27 mouse cellular contexts compared by ENCODE assay signal in genomic region chr11:10689917-10690316, GRCm38 (mm10).
A peak's percentile ranks its signal among the peaks of the same experiment; 100 is the strongest.
DNase-seq lines count a peak whose midpoint lies in the region; ATAC-seq and TF ChIP-seq lines count a peak whose summit lies in the region.
"Had no signal": no experiment of that assay in that cellular context is flagged by ENCODE, and none has a peak within 500 bp of the region (broad histone marks: within the 10 kb centered on the region; RNA-seq: fewer than 3 reads in every experiment).

No protein-coding gene starts in this region.

- no peak overlapping the region for H3K9ac ChIP-seq in forebrain, embryonic 12.5 days
- H3K9ac ChIP-seq in forebrain, postnatal 0 days: no peak overlapping the region
- no peak overlapping the region for H3K9ac ChIP-seq in hindbrain, embryonic 13.5 days
- H3K9ac ChIP-seq in hindbrain, embryonic 11.5 days (ENCODE audit: low read depth, low read length): no peak overlapping the region
- no peak overlapping the region for H3K9ac ChIP-seq in hindbrain, embryonic 16.5 days (ENCODE audit: low read depth, low read length)
- H3K9ac ChIP-seq: embryonic facial prominence, embryonic 13.5 days; heart, embryonic 13.5 days; intestine, embryonic 15.5 days had no signal

- WGBS in forebrain, embryonic 12.5 days: 62% methylated on average over 6 of the region's 6 CpGs
- WGBS in forebrain, postnatal 0 days: 30% methylated on average over 6 of the region's 6 CpGs
- WGBS in hindbrain, embryonic 13.5 days: 64% methylated on average over 6 of the region's 6 CpGs
- WGBS in hindbrain, embryonic 11.5 days: 74% methylated on average over 6 of the region's 6 CpGs
- 43% methylated on average over 6 of the region's 6 CpGs for WGBS in hindbrain, embryonic 16.5 days

- H3K27me3 ChIP-seq in forebrain, embryonic 12.5 days: no peaks in the 10 kb centered on the region
- no peaks in the 10 kb centered on the region for H3K27me3 ChIP-seq in forebrain, postnatal 0 days (ENCODE audit: insufficient read depth, low read length)
- no peaks in the 10 kb centered on the region for H3K27me3 ChIP-seq in hindbrain, embryonic 13.5 days
- no peaks in the 10 kb centered on the region for H3K27me3 ChIP-seq in hindbrain, embryonic 11.5 days (ENCODE audit: control insufficient read depth, insufficient read depth, low read length)
- no peaks in the 10 kb centered on the region for H3K27me3 ChIP-seq in hindbrain, embryonic 16.5 days (replicated peaks; ENCODE audit: control insufficient read depth, insufficient read depth, low read length)
- H3K27me3 ChIP-seq: embryonic facial prominence, embryonic 13.5 days; heart, embryonic 13.5 days; intestine, embryonic 15.5 days; Patski had no signal

- no peaks in the 10 kb centered on the region for H3K4me1 ChIP-seq in forebrain, embryonic 12.5 days
- no peaks in the 10 kb centered on the region for H3K4me1 ChIP-seq in forebrain, postnatal 0 days (ENCODE audit: insufficient read depth)
- H3K4me1 ChIP-seq in hindbrain, embryonic 13.5 days (replicated peaks): no peaks in the 10 kb centered on the region
- no peaks in the 10 kb centered on the region for H3K4me1 ChIP-seq in hindbrain, embryonic 11.5 days (replicated peaks; ENCODE audit: control insufficient read depth, insufficient read depth, low read length)
- no peaks in the 10 kb centered on the region for H3K4me1 ChIP-seq in hindbrain, embryonic 16.5 days (ENCODE audit: control insufficient read depth, insufficient read depth, low read depth, low read length)
- H3K4me1 ChIP-seq: embryonic facial prominence, embryonic 10.5 days; embryonic facial prominence, embryonic 13.5 days; heart, embryonic 10.5 days; heart, embryonic 13.5 days; intestine, embryonic 15.5 days had no signal

- no peak overlapping the region for H3K4me3 ChIP-seq in forebrain, embryonic 12.5 days (replicated peaks)
- no peak overlapping the region for H3K4me3 ChIP-seq in forebrain, postnatal 0 days (ENCODE audit: low read depth, low read length)
- H3K4me3 ChIP-seq in hindbrain, embryonic 13.5 days: no peak overlapping the region
- H3K4me3 ChIP-seq in hindbrain, embryonic 11.5 days (ENCODE audit: low read depth, low read length): no peak overlapping the region
- H3K4me3 ChIP-seq in hindbrain, embryonic 16.5 days (ENCODE audit: low read length): no peak overlapping the region
- H3K4me3 ChIP-seq: embryonic facial prominence, embryonic 10.5 days; embryonic facial prominence, embryonic 13.5 days; erythroblast, embryonic 14.5 days; heart, adult 2 months; heart, embryonic 10.5 days; heart, embryonic 13.5 days; intestine, embryonic 15.5 days had no signal

- ATAC-seq in forebrain, embryonic 12.5 days (ENCODE audit: low FRiP score): peak; percentile 44; the same call in 1 of the 2 replicates
- ATAC-seq in forebrain, postnatal 0 days: no peak
- ATAC-seq in hindbrain, embryonic 13.5 days (ENCODE audit: low FRiP score): peak; percentile 54; the same call in 1 of the 2 replicates
- ATAC-seq in hindbrain, embryonic 11.5 days (ENCODE audit: low FRiP score): no peak
- ATAC-seq in hindbrain, embryonic 16.5 days: 0 out of 2 replicates have a peak, but pooled peaks have one; percentile 20
- ATAC-seq: forebrain, embryonic 14.5 days; intestine, embryonic 15.5 days; Patski had no signal

- H3K4me2 ChIP-seq in forebrain, embryonic 12.5 days: no peak overlapping the region
- H3K4me2 ChIP-seq in forebrain, postnatal 0 days (ENCODE audit: low read depth): no peak overlapping the region
- no peak overlapping the region for H3K4me2 ChIP-seq in hindbrain, embryonic 13.5 days
- no peak overlapping the region for H3K4me2 ChIP-seq in hindbrain, embryonic 11.5 days (replicated peaks; ENCODE audit: low read depth, low read length)
- no peak overlapping the region for H3K4me2 ChIP-seq in hindbrain, embryonic 16.5 days (ENCODE audit: low read length)
- H3K4me2 ChIP-seq: embryonic facial prominence, embryonic 13.5 days; heart, embryonic 13.5 days; intestine, embryonic 15.5 days had no signal

- TF ChIP-seq CTCF in forebrain, postnatal 0 days (IDR thresholded peaks at IDR 0.05; ENCODE audit: low read depth): no peak

- no peaks in the 10 kb centered on the region for H3K9me3 ChIP-seq in forebrain, embryonic 12.5 days
- no peaks in the 10 kb centered on the region for H3K9me3 ChIP-seq in forebrain, postnatal 0 days (ENCODE audit: low read length)
- H3K9me3 ChIP-seq in hindbrain, embryonic 13.5 days: no peaks in the 10 kb centered on the region
- no peaks in the 10 kb centered on the region for H3K9me3 ChIP-seq in hindbrain, embryonic 11.5 days (ENCODE audit: control insufficient read depth, low read length)
- no peaks in the 10 kb centered on the region for H3K9me3 ChIP-seq in hindbrain, embryonic 16.5 days (ENCODE audit: control insufficient read depth, low read length)
- H3K9me3 ChIP-seq: embryonic facial prominence, embryonic 10.5 days; embryonic facial prominence, embryonic 13.5 days; heart, embryonic 10.5 days; heart, embryonic 13.5 days; intestine, embryonic 15.5 days had no signal

- DNase-seq in forebrain, postnatal 0 days: no peak
- no peak for DNase-seq in hindbrain, embryonic 11.5 days (ENCODE audit: low spot score)
- DNase-seq in Muller cell, postnatal 12 days (ENCODE audit: inconsistent ontology term): peak; percentile 17
- DNase-seq in heart, postnatal 14 days: no peak
- DNase-seq in kidney, adult 9 months: no peak
- DNase-seq: adrenal gland, postnatal 10 days; adrenal gland, postnatal 36 days; cerebellum, adult 11 months; cerebellum, adult 2 months; cerebellum, adult 9-11 months; cerebellum, postnatal 36 days; embryo, embryonic 11 days; gastrocnemius, postnatal 10 days; gastrocnemius, postnatal 36 days; heart, adult 2 months; kidney, adult 11 months had no signal

- no peak overlapping the region for H3K27ac ChIP-seq in forebrain, embryonic 12.5 days
- H3K27ac ChIP-seq in forebrain, postnatal 0 days (ENCODE audit: low read depth, low read length): no peak overlapping the region
- no peak overlapping the region for H3K27ac ChIP-seq in hindbrain, embryonic 13.5 days
- H3K27ac ChIP-seq in hindbrain, embryonic 11.5 days (ENCODE audit: low read depth, low read length): no peak overlapping the region
- no peak overlapping the region for H3K27ac ChIP-seq in hindbrain, embryonic 16.5 days (ENCODE audit: low read depth, low read length)
- H3K27ac ChIP-seq: embryonic facial prominence, embryonic 10.5 days; embryonic facial prominence, embryonic 13.5 days; heart, adult 2 months; heart, embryonic 10.5 days; heart, embryonic 13.5 days; intestine, embryonic 15.5 days had no signal

- intact Hi-C loops in heart, postnatal 14 days (cut with DNase I): no loop called here

- no peaks in the 10 kb centered on the region for H3K36me3 ChIP-seq in forebrain, embryonic 12.5 days (replicated peaks)
- H3K36me3 ChIP-seq in forebrain, postnatal 0 days (ENCODE audit: insufficient read depth): no peaks in the 10 kb centered on the region
- H3K36me3 ChIP-seq in hindbrain, embryonic 13.5 days: no peaks in the 10 kb centered on the region
- no peaks in the 10 kb centered on the region for H3K36me3 ChIP-seq in hindbrain, embryonic 11.5 days (ENCODE audit: control insufficient read depth, insufficient read depth, low read length)
- no peaks in the 10 kb centered on the region for H3K36me3 ChIP-seq in hindbrain, embryonic 16.5 days (ENCODE audit: control insufficient read depth, insufficient read depth, low read length)
- H3K36me3 ChIP-seq: embryonic facial prominence, embryonic 10.5 days; embryonic facial prominence, embryonic 13.5 days; heart, embryonic 10.5 days; heart, embryonic 13.5 days; intestine, embryonic 15.5 days had no signal

Comparison
In these comparisons a context has a peak if more than half of its experiments do, and no peak if none do; other contexts are left out.
1. ATAC-seq: peak in forebrain, embryonic 12.5 days (single experiment), hindbrain, embryonic 13.5 days (single experiment) and hindbrain, embryonic 16.5 days (single experiment); none in forebrain, postnatal 0 days (single experiment) and hindbrain, embryonic 11.5 days (single experiment).